Mouse (Mus musculus) megakaryocyte, embryonic 14.5 days (primary cell): ENCODE results near the gene Xlr. TPM values are rescaled to one million over a fixed set of nuclear protein-coding genes. Genes with fewer than 3 reads are reported as not detected.
"Not testable (repeated sequence)": the region's sequence is repeated elsewhere in the genome, so short reads cannot be mapped to it uniquely, and the experiment has no call there.

ENCODE experiments used
- H3K27me3 ChIP-seq: replicated peaks from 2 replicates; pipeline ENCODE3; 2012; ENCODE audit warnings: inconsistent platforms
- H3K36me3 ChIP-seq: replicated peaks from 2 replicates; pipeline ENCODE3; 2012; ENCODE audit warnings: low read length, inconsistent platforms, mixed read lengths
- H3K4me1 ChIP-seq: 2 replicates; pipeline ENCODE4 v1.6.1; 2012; ENCODE audit warnings: inconsistent platforms
- H3K4me3 ChIP-seq: replicated peaks from 2 replicates; pipeline ENCODE3; 2012; ENCODE audit warnings: moderate library complexity, mild to moderate bottlenecking, inconsistent platforms
- H3K9me3 ChIP-seq: 2 replicates; pipeline ENCODE4 v1.6.1; 2012; ENCODE audit warnings: inconsistent platforms
- FLI1 ChIP-seq: IDR thresholded peaks from 2 replicates; pipeline ENCODE4 v1.6.1; 2012; ENCODE audit warnings: low read length, inconsistent platforms, mixed read lengths
- GATA1 ChIP-seq: IDR thresholded peaks from 3 replicates; pipeline ENCODE4 v1.6.1; 2012; ENCODE audit warnings: mixed read lengths, low read length, inconsistent platforms, borderline replicate concordance
- polyA plus RNA-seq: library from polyadenylated mRNA; stranded (reverse); fragments of >175 nt; gene quantifications from 2 replicates; pipeline ENCODE4 v1.2.3, GENCODE M21; 2012; ENCODE audit warnings: low replicate concordance; ENCODE audit not compliant: insufficient read depth

Gene Xlr
- polyA plus RNA-seq = not detected in 2 replicates

GRCm38 (mm10) chrX:53797519-53797918, at the start of gene Xlr:
Xlr (minus strand) TSS chrX:53797706.
- not testable (repeated sequence) for H3K4me3 ChIP-seq, H3K9me3 ChIP-seq, H3K36me3 ChIP-seq, H3K4me1 ChIP-seq, H3K27me3 ChIP-seq

GRCm38 (mm10) chrX:53799074-53799473, 1.6 kb upstream of the Xlr start:
- H3K4me1 ChIP-seq = no peaks in the 10 kb centered on the region
- H3K9me3 ChIP-seq = no peaks in the 10 kb centered on the region
- H3K4me3 ChIP-seq = no peak overlapping the region
- H3K27me3 ChIP-seq = no peaks in the 10 kb centered on the region
- no peaks in the 10 kb centered on the region for H3K36me3 ChIP-seq
- TF ChIP-seq FLI1 (no peak), GATA1 (no peak)

GRCm38 (mm10) chrX:53776276-53776675, 21.2 kb downstream of the Xlr start, which contains the start of gene Zfp36l3:
Zfp36l3 (minus strand) TSS chrX:53776394.
- TF ChIP-seq GATA1 = no peak
- TF ChIP-seq FLI1 = no peak
- no peaks in the 10 kb centered on the region for H3K4me1 ChIP-seq
- H3K9me3 ChIP-seq = peaks cover 29% of the 10 kb centered on the region
- no peaks in the 10 kb centered on the region for H3K36me3 ChIP-seq
- H3K27me3 ChIP-seq = peaks cover 19% of the 10 kb centered on the region
- H3K4me3 ChIP-seq = no peak within 1 kb of the TSS

GRCm38 (mm10) chrX:53757736-53758135, 39.8 kb downstream of the Xlr start, which contains the start of gene 1700013H16Rik:
1700013H16Rik (minus strand) TSS chrX:53757831.
- no peak for TF ChIP-seq FLI1
- TF ChIP-seq GATA1 = no peak
- Histone ChIP-seq H3K36me3 (no peaks in the 10 kb centered on the region), H3K4me3 (no peak within 1 kb of the TSS), H3K9me3 (peaks cover 28% of the 10 kb centered on the region), H3K4me1 (no peaks in the 10 kb centered on the region), H3K27me3 (no peaks in the 10 kb centered on the region)

- Histone ChIP-seq H3K4me1 (no peaks in the 10 kb centered on the region), H3K27me3 (no peaks in the 10 kb centered on the region), H3K4me3 (no peak overlapping the region), H3K36me3 (no peaks in the 10 kb centered on the region), H3K9me3 (peaks cover 25% of the 10 kb centered on the region)
- TF ChIP-seq GATA1 (no peak), FLI1 (no peak)
Observed at GRCm38 (mm10) chrX:53752851-53753250, 44.7 kb downstream of the Xlr start.

GRCm38 (mm10) chrX:53728967-53729366, 68.5 kb downstream of the Xlr start:
- peaks cover 10% of the 10 kb centered on the region; the same call in 1 of the 2 replicates for H3K9me3 ChIP-seq
- no peak for TF ChIP-seq GATA1
- no peak for TF ChIP-seq FLI1
- no peaks in the 10 kb centered on the region for H3K36me3 ChIP-seq
- H3K4me3 ChIP-seq = no peak overlapping the region
- H3K4me1 ChIP-seq = no peaks in the 10 kb centered on the region
- peaks cover 6% of the 10 kb centered on the region for H3K27me3 ChIP-seq

Other genes starting within 250 kb of the Xlr start
- 2.2 and 8.3 TPM in 2 replicates for gene Rtl8c, start 189.7 kb downstream of the Xlr start, polyA plus RNA-seq
- not detected in 2 replicates for gene Gm14597, start 188.7 kb downstream of the Xlr start, polyA plus RNA-seq
- 7.9 and 14.8 TPM in 2 replicates for gene Rtl8a, start 154.0 kb downstream of the Xlr start, polyA plus RNA-seq
- 4.9 and 25.8 TPM in 2 replicates for gene Rtl8b, start 127.3 kb downstream of the Xlr start, polyA plus RNA-seq
- gene 4930502E18Rik, start 72.9 kb downstream of the Xlr start, polyA plus RNA-seq = not detected in 2 replicates
- gene 1700013H16Rik, start 39.9 kb downstream of the Xlr start, polyA plus RNA-seq = not detected in 2 replicates
- not detected in 2 replicates for gene Zfp36l3, start 21.3 kb downstream of the Xlr start, polyA plus RNA-seq